Mouse (Mus musculus) cerebellum, postnatal 25 days (tissue): ENCODE measurements around the gene Tgfb1i1.
A peak's percentile ranks its signal among the peaks of the same experiment; 100 is the strongest.

Experiments
- DNase-seq, 2 experiments: peaks; one replicate each; pipeline ENCODE4 v3.0.0; 2021; ENCODE audit warnings: mixed read lengths in 2 of 2

Gene Tgfb1i1

DNA sequence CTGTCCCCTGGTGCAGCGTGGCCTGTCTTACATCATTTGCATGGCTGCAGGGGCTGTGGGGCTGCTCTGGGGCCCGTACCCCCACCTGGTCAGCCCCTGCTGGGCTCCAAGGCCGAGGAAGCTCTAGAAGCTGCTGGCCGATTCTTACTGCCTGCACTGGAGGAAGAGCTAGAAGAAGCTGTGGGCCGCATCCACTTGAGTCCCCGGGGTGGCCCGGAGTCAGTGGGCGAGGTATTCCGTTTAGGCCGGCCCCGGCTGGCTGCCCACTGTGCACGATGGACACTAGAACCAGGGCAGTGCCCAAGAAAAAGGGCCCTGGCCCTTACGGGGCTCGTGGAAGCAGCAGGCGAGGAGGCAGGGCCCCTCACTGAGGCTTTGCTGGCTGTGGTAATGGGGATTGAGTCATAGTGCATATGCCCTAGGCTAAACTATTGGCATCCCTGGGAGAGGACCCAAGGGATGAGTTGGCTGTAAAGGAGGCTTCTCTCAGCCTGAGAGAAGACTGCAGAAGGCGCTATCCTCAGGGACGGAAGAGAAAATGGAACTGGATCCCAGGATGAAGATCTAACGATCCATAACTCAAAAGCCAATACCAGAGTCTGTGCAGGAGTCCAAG is 2.1 kb upstream of the Tgfb1i1 start:
- DNase-seq, result peak in 1 of 2 experiments; percentile 15

GRCm38 (mm10) chr7:128245547-128245946 is 1.1 kb upstream of the Tgfb1i1 start:
- DNase-seq, result peak in 1 of 2 experiments; percentile 27

GRCm38 (mm10) chr7:128247443-128247842 is 831 bp downstream of the Tgfb1i1 start:
- peak; percentile 90 to 94 for DNase-seq

- no peak for DNase-seq
These were observed 1.8 kb downstream of the Tgfb1i1 start for GRCm38 (mm10) chr7:128248081-128249042.

GRCm38 (mm10) chr7:128249998-128250397 is 3.4 kb downstream of the Tgfb1i1 start:
- DNase-seq, result no peak

GRCm38 (mm10) chr7:128251946-128252345 is 5.3 kb downstream of the Tgfb1i1 start:
- DNase-seq, result peak; percentile 62 to 69

GRCm38 (mm10) chr7:128252609-128253008 is 6.0 kb downstream of the Tgfb1i1 start:
- DNase-seq, result peak in 1 of 2 experiments; percentile 35

- DNase-seq, result no peak
These were observed 8.4 kb downstream of the Tgfb1i1 start for GRCm38 (mm10) chr7:128254978-128255377.

GRCm38 (mm10) chr7:128255757-128256156 is 9.1 kb downstream of the Tgfb1i1 start:
- no peak for DNase-seq

- peak in 1 of 2 experiments; percentile 23 for DNase-seq
These were observed 10.2 kb downstream of the Tgfb1i1 start for GRCm38 (mm10) chr7:128256783-128257334.

- no peak for DNase-seq
These were observed 18.8 kb downstream of the Tgfb1i1 start, which contains the start of gene Slc5a2 for GRCm38 (mm10) chr7:128265411-128265810. Gene Slc5a2, plus strand, starts transcription at chr7:128265657.

- no peak for DNase-seq
These were observed 19.4 kb downstream of the Tgfb1i1 start for GRCm38 (mm10) chr7:128266056-128266455.

- DNase-seq, result no peak
These were observed 20.8 kb downstream of the Tgfb1i1 start for GRCm38 (mm10) chr7:128267391-128267790.

GRCm38 (mm10) chr7:128267813-128268212 is 21.2 kb downstream of the Tgfb1i1 start:
- no peak for DNase-seq

GRCm38 (mm10) chr7:128270431-128270850 is 23.8 kb downstream of the Tgfb1i1 start:
- DNase-seq, result peak; percentile 75

DNA sequence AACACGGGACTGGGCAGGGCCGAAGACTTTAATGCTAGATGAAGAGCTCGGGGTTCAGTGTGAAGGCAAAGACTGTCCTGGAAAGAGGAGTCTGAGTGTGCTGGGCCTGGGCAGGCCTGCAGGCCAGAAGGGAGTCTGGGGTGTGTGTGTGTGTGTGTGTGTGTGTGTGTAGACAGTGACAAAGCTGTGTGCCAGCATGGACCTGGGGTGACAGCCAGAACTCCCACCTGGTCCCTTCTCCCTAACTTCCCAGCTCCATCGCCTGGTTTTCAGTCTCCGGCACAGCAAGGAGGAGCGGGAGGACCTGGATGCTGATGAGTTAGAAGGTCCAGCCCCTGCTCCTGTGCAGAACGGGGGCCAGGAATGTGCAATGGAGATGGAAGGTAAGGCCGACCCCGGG is 24.9 kb downstream of the Tgfb1i1 start:
- DNase-seq, result peak; percentile 59 to 70

GRCm38 (mm10) chr7:128276051-128276450 is 29.4 kb downstream of the Tgfb1i1 start:
- DNase-seq, result no peak

- no peak for DNase-seq
These were observed 33.1 kb downstream of the Tgfb1i1 start for GRCm38 (mm10) chr7:128279750-128280149.

- DNase-seq, result no peak
These were observed 35.2 kb downstream of the Tgfb1i1 start for GRCm38 (mm10) chr7:128281765-128282164.

DNA sequence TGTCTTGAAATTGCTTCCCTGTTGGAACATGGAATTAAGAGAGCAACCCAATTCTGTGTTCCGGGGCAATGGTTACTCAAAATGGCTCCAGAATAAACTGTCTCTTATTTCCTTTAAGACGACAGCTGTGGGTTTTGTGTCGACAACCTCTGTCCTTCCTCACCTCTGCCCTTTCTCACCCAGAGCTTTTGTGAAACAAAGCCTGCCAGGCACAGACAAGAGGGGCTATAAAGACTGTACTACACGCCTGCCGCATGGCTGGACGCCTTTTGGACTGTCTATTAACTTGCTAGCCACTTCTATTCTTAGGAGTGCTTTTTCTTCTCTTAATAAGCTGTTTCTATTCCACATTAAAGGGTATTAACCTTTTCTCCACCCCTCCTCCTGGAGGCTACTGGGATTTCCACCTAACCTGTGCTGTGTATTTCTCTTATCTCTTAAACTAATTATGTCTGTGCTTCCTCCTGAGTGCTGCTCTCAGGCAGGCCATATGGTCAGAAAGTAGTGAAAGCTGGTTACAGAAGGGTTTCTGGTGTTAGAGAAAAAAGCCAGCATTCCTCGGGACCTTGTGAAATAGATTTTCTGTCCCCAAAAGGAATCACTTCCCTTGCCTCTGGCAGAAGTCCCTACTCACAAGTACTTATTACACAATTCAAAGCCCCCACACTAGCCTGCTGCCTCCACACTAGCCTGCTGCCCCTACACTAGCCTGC is 36.1 kb downstream of the Tgfb1i1 start:
- DNase-seq, result no peak

DNA sequence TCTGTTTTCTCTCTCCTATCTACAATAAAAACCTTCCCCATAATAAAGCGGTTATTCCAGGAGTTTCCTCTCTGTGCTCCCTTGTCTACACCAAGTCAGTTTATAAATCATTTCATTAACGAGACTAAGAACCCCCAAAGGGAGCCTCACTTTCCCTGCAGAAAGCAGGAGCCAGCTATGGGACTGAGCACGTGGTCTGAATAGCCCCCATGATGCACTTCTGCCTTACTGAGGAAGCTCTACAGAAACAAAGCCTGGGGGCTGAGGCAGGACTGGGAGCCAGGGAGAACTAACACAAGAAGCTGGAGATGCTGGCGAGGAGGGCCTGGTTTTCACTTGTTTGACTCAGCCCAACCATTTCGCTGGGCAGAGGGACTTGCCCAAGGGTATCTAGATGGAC is 37.4 kb downstream of the Tgfb1i1 start:
- no peak for DNase-seq

DNA sequence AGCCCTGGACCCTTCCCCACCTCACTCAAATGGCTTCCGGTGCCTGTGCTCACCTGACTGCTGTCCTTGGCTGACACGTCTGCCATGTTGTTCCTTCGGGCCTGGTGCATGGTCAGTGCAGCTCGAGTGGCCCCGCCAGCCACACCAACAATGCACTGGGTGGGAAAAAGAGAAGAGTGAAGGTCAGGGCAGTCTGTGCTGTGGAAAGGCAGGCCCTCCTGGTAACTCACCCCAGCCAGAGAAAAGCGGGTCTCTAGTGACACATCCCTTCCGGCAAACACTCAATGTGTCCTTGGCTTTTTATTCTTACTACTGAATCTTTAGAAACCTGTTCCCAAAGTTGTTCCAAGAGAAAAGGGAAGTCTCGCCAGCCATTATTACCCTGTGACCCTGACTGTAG is 38.4 kb downstream of the Tgfb1i1 start:
- DNase-seq, result no peak
